Mouse (Mus musculus) forebrain, embryonic 13.5 days (tissue): Measurements from ENCODE around the gene Slc35f2. TPM values are rescaled to one million over a fixed set of nuclear protein-coding genes. Genes with fewer than 3 reads are reported as not detected.

Experiments
- ATAC-seq: fragments of 200-750 bp; cut with Nextera tagmentation; 2 replicates; pipeline ENCODE4 v1.8.0; 2017
- H3K27ac ChIP-seq: fragments of 300-500 bp; sonication (generic); 2 replicates; pipeline ENCODE4 v1.5.1; 2015; ENCODE audit warnings: inconsistent platforms, mild to moderate bottlenecking, moderate library complexity
- H3K27me3 ChIP-seq: fragments of 300-500 bp; sonication (generic); 2 replicates; pipeline ENCODE4 v1.6.1; 2015; ENCODE audit warnings: mild to moderate bottlenecking, inconsistent platforms
- H3K36me3 ChIP-seq: fragments of 300-500 bp; sonication (generic); 2 replicates; pipeline ENCODE4 v1.6.1; 2015; ENCODE audit warnings: mild to moderate bottlenecking, inconsistent platforms; ENCODE audit not compliant: poor library complexity, severe bottlenecking
- H3K4me1 ChIP-seq: fragments of 300-500 bp; sonication (generic); 2 replicates; pipeline ENCODE4 v1.6.1; 2015; ENCODE audit warnings: inconsistent platforms
- H3K4me2 ChIP-seq: fragments of 300-500 bp; sonication (generic); 2 replicates; pipeline ENCODE4 v1.6.1; 2015; ENCODE audit warnings: inconsistent platforms, mild to moderate bottlenecking, moderate library complexity
- H3K4me3 ChIP-seq: fragments of 300-500 bp; sonication (generic); 2 replicates; pipeline ENCODE4 v1.5.1; 2015; ENCODE audit warnings: mild to moderate bottlenecking, inconsistent platforms
- H3K9ac ChIP-seq: fragments of 300-500 bp; sonication (generic); 2 replicates; pipeline ENCODE4 v1.6.1; 2015; ENCODE audit warnings: mild to moderate bottlenecking, inconsistent platforms
- H3K9me3 ChIP-seq: fragments of 300-500 bp; sonication (generic); replicated peaks from 2 replicates; pipeline ENCODE4 v1.6.1; 2016; ENCODE audit warnings: inconsistent platforms
- WGBS: fragments of 180-500 bp; shearing (Covaris S2); methylation state at CpG from one replicate; pipeline ENCODE4 v1.1.7; 2015; 5-methylcytosine and 5-hydroxymethylcytosine counted together
- polyA plus RNA-seq: library from polyadenylated mRNA; unstranded; fragments of >200 nt; fragmentation: Nextera tagmentation; extraction: Ambion mirVana; gene quantifications from 2 replicates; pipeline ENCODE4 v1.2.1, GENCODE M21; 2015

Slc35f2 gene
- polyA plus RNA-seq, 1 experiment from 2014 or later = 5.4 TPM

GRCm38 (mm10) chr9:53793830-53794330 is 22.5 kb downstream of the Slc35f2 start:
- no peak overlapping the region for H3K4me2 ChIP-seq
- no peak overlapping the region for H3K4me3 ChIP-seq
- no peak for ATAC-seq
- WGBS = 37% methylated on average over 1 of the region's 1 CpGs
- no peaks in the 10 kb centered on the region for H3K27me3 ChIP-seq
- no peak overlapping the region for H3K9ac ChIP-seq
- H3K9me3 ChIP-seq = no peaks in the 10 kb centered on the region
- H3K4me1 ChIP-seq = peaks cover 27% of the 10 kb centered on the region
- no peak overlapping the region for H3K27ac ChIP-seq
- H3K36me3 ChIP-seq = no peaks in the 10 kb centered on the region

DNA sequence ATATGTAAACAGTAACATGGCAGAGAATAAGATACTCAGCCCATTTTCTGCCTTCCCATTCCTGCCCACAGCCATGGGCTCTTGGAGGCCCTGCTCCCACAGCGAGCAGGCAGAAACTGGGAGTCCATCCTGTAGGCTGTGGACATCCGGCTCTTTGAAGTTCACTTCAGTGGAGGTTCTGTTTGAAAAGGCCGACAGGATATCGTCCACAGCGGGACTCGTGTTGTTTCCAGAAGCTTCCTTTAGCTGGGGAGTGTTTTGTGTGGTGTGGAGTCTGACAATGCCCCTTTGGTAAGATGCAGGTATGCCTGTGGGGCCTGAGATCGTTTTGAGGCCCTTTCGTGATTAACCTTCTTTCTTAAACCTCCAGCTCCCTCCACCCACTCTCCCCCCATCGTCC is 23.2 kb downstream of the Slc35f2 start:
- no peak overlapping the region for H3K27ac ChIP-seq
- H3K4me2 ChIP-seq = no peak overlapping the region
- H3K9me3 ChIP-seq = no peaks in the 10 kb centered on the region
- H3K27me3 ChIP-seq = no peaks in the 10 kb centered on the region
- WGBS = 39% methylated on average over 9 of the region's 9 CpGs
- H3K9ac ChIP-seq = no peak overlapping the region; the same call in 1 of the 2 replicates
- no peak overlapping the region for H3K4me3 ChIP-seq
- no peaks in the 10 kb centered on the region for H3K36me3 ChIP-seq
- peak; percentile 38; the same call in 1 of the 2 replicates for ATAC-seq
- H3K4me1 ChIP-seq = peaks cover 27% of the 10 kb centered on the region

GRCm38 (mm10) chr9:53795351-53795750 is 24.0 kb downstream of the Slc35f2 start:
- Histone ChIP-seq H3K9ac (no peak overlapping the region), H3K4me1 (peaks cover 27% of the 10 kb centered on the region), H3K27me3 (no peaks in the 10 kb centered on the region), H3K4me3 (no peak overlapping the region), H3K9me3 (no peaks in the 10 kb centered on the region), H3K27ac (no peak overlapping the region), H3K4me2 (no peak overlapping the region), H3K36me3 (no peaks in the 10 kb centered on the region)
- ATAC-seq = no peak

- Histone ChIP-seq H3K4me2 (no peak overlapping the region), H3K9ac (no peak overlapping the region), H3K36me3 (no peaks in the 10 kb centered on the region), H3K27me3 (no peaks in the 10 kb centered on the region), H3K9me3 (no peaks in the 10 kb centered on the region), H3K4me1 (peaks cover 27% of the 10 kb centered on the region), H3K4me3 (no peak overlapping the region), H3K27ac (no peak overlapping the region)
- ATAC-seq = no peak
- 90% methylated on average over 3 of the region's 3 CpGs for WGBS
Measured at GRCm38 (mm10) chr9:53796386-53796785, 25.0 kb downstream of the Slc35f2 start.

DNA sequence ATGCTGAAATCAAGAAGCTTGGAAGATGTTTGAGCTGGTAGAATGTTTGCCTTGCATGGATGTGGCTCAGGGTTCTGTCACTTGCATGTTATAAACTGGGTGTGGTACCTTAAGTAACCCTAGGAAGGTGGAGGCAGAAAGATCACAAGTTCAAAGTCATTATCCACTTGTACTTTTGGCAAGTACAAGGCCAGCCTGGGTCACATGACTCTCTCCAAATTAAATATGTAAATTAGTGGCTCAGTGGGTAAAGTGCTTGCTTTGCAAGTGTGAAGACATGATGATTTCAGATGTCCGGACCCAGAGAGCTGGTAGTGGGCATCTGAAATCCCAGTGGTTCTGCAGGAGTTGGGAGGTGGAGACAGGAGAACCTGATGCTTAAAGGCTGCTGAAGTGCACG is 25.8 kb downstream of the Slc35f2 start:
- no peak overlapping the region for H3K4me2 ChIP-seq
- H3K4me1 ChIP-seq = peaks cover 27% of the 10 kb centered on the region
- H3K36me3 ChIP-seq = no peaks in the 10 kb centered on the region
- H3K4me3 ChIP-seq = no peak overlapping the region
- H3K9me3 ChIP-seq = no peaks in the 10 kb centered on the region
- H3K9ac ChIP-seq = no peak overlapping the region
- H3K27me3 ChIP-seq = no peaks in the 10 kb centered on the region
- no peak overlapping the region for H3K27ac ChIP-seq
- ATAC-seq = no peak
- 74% methylated on average over 2 of the region's 2 CpGs for WGBS

DNA sequence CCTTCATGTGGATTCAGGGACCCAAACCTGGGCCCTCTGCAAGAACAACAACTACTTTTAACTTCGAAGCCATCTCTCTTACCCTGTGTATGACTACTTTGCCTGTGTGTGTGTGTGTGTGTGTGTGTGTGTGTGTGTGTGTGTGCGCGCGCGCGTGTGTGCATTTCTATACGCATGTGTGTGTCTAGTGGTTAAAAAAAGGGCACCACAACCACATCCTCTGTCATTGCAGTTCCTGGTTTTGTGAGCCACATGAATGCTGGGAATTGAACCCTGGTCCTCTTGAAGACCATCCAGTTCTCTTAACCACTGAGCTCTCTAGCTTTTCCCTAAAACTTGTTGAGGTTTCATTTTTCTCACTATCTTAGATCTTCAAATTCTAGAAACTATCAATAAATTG is 31.6 kb downstream of the Slc35f2 start:
- no peak overlapping the region for H3K4me3 ChIP-seq
- no peaks in the 10 kb centered on the region for H3K36me3 ChIP-seq
- ATAC-seq = no peak
- no peak overlapping the region for H3K4me2 ChIP-seq
- no peaks in the 10 kb centered on the region for H3K27me3 ChIP-seq
- no peaks in the 10 kb centered on the region for H3K9me3 ChIP-seq
- H3K4me1 ChIP-seq = no peaks in the 10 kb centered on the region
- no peak overlapping the region for H3K27ac ChIP-seq
- H3K9ac ChIP-seq = no peak overlapping the region
- 94% methylated on average over 7 of the region's 7 CpGs for WGBS

- ATAC-seq = no peak
Measured at GRCm38 (mm10) chr9:53806496-53807086, 35.3 kb downstream of the Slc35f2 start.

DNA sequence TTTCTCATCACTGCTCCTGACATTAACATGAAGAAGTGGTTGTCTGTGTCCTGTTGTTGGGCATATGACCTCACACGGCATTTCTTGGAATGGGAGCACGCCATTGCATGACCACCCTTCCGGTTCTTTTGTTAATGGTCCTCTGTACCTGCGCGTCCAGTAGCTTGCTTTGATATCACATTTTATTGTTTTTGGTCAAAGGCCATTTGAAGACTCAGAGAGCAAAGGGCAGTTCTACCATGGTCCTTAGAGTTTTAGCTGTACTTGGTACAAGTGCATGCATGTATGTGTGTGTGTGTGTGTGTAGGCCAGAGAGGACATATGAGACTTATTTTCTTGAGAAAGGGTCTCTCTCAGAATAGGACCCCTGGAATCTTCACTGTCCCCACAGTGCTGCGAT is 42.1 kb downstream of the Slc35f2 start:
- Histone ChIP-seq H3K27ac (no peak overlapping the region), H3K36me3 (no peaks in the 10 kb centered on the region), H3K9ac (no peak overlapping the region), H3K27me3 (no peaks in the 10 kb centered on the region), H3K4me1 (no peaks in the 10 kb centered on the region), H3K4me2 (no peak overlapping the region), H3K9me3 (no peaks in the 10 kb centered on the region), H3K4me3 (no peak overlapping the region)
- ATAC-seq = no peak
- WGBS = 97% methylated on average over 6 of the region's 6 CpGs

More at GRCm38 (mm10) chr9:53806496-53807086, 35.3 kb downstream of the Slc35f2 start:
- no peak overlapping the region for H3K9ac ChIP-seq
- H3K4me2 ChIP-seq = no peak overlapping the region
- no peaks in the 10 kb centered on the region for H3K36me3 ChIP-seq
- no peak overlapping the region for H3K4me3 ChIP-seq
- H3K27ac ChIP-seq = no peak overlapping the region
- no peaks in the 10 kb centered on the region for H3K4me1 ChIP-seq
- H3K27me3 ChIP-seq = no peaks in the 10 kb centered on the region
- 24% methylated on average over 7 of the region's 7 CpGs for WGBS
- no peaks in the 10 kb centered on the region for H3K9me3 ChIP-seq

DNA sequence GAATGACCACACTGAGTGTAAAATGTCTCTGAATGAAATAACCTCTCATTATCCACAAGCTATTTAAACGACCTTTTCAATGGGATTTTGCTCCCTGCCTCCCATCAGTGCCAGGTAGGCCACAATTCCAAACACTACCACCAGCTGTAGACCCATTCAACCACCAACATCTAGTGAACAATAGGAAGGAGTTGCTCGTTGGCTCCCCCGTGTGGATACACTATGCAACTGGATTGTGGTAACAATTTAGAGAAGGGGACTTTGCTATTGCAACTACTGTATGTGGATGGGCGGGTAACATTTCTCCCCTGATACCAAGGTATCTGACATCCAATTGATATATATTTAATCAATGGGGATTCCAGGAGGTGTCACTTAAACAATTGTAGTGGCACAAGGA is 47.4 kb downstream of the Slc35f2 start:
- Histone ChIP-seq H3K9me3 (no peaks in the 10 kb centered on the region), H3K4me1 (no peaks in the 10 kb centered on the region), H3K27me3 (no peaks in the 10 kb centered on the region), H3K36me3 (no peaks in the 10 kb centered on the region), H3K4me3 (no peak overlapping the region), H3K27ac (no peak overlapping the region), H3K9ac (no peak overlapping the region), H3K4me2 (no peak overlapping the region)
- WGBS = 43% methylated on average over 4 of the region's 4 CpGs
- ATAC-seq = peak; percentile 16; the same call in 1 of the 2 replicates

GRCm38 (mm10) chr9:53825318-53825717 is 54.0 kb downstream of the Slc35f2 start:
- no peak for ATAC-seq
- H3K4me3 ChIP-seq = no peak overlapping the region
- H3K36me3 ChIP-seq = no peaks in the 10 kb centered on the region
- 0 out of 2 replicates have a peak, but pooled peaks cover 4% of the 10 kb centered on the region for H3K4me1 ChIP-seq
- H3K27ac ChIP-seq = no peak overlapping the region
- no peaks in the 10 kb centered on the region for H3K27me3 ChIP-seq
- H3K4me2 ChIP-seq = no peak overlapping the region
- H3K9me3 ChIP-seq = no peaks in the 10 kb centered on the region
- no peak overlapping the region for H3K9ac ChIP-seq
- WGBS = 10% methylated on average over 9 of the region's 9 CpGs

DNA sequence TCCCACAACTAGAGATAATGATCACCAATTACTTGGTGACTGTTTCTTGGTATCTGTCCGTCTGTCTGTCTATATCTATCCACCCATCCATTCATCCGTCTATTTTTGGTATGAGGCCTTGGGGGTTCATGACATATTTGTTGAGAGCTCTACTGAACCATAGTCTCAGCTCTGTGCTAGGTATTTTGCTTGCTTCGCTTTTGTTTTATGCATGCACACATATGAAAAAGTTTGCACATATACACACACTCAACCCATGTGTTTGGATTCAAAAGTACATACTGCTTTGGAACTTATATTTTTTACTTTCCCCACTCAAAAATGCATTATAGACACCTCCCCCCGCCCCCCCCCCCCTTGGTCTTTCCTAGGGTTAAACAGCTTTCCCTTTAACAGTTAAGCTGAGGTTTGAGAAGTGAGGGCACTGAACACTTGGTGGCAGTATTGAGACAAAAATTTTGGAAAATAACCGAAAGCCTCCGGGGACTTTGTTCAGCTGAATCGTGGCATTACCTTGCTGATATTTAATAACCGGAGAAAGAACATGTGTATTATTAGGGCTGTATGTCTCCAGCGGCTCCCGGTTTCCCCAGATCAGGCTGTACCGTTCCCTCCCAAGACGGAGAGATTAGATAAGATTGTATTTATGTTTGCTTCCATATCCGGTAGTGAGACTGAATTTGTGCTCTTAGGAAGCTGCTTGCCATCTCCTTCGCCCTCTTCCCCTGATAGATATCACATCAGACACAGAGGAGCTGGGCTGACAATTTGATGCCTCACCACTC is 57.9 kb downstream of the Slc35f2 start:
- H3K9ac ChIP-seq = peak overlapping the region; percentile 72
- WGBS = 18% methylated on average over 14 of the region's 14 CpGs
- ATAC-seq = peak; percentile 78
- peak overlapping the region; percentile 61 for H3K4me2 ChIP-seq
- no peaks in the 10 kb centered on the region for H3K36me3 ChIP-seq
- peak overlapping the region; percentile 53; the same call in 1 of the 2 replicates for H3K27ac ChIP-seq
- 0 out of 2 replicates have a peak, but pooled peaks cover 4% of the 10 kb centered on the region for H3K4me1 ChIP-seq
- peak overlapping the region; percentile 43 for H3K4me3 ChIP-seq
- no peaks in the 10 kb centered on the region for H3K9me3 ChIP-seq
- no peaks in the 10 kb centered on the region for H3K27me3 ChIP-seq

- H3K4me3 ChIP-seq = peak overlapping the region; percentile 43
- H3K9ac ChIP-seq = peak overlapping the region; percentile 72
- no peaks in the 10 kb centered on the region for H3K9me3 ChIP-seq
- WGBS = 28% methylated on average over 2 of the region's 2 CpGs
- H3K4me1 ChIP-seq = 0 out of 2 replicates have a peak, but pooled peaks cover 4% of the 10 kb centered on the region
- H3K27ac ChIP-seq = peak overlapping the region; percentile 53; the same call in 1 of the 2 replicates
- ATAC-seq = peak; percentile 69
- H3K27me3 ChIP-seq = no peaks in the 10 kb centered on the region
- H3K36me3 ChIP-seq = no peaks in the 10 kb centered on the region
- H3K4me2 ChIP-seq = peak overlapping the region; percentile 61
Measured at GRCm38 (mm10) chr9:53829866-53830209, 58.5 kb downstream of the Slc35f2 start.
